Mouse (Mus musculus) kidney, embryonic 14.5 days (tissue): ENCODE data around the gene Urb2. TPM values are rescaled to one million over a fixed set of nuclear protein-coding genes. Genes with fewer than 3 reads are reported as not detected.
"Not testable (repeated sequence)": the region's sequence is repeated elsewhere in the genome, so short reads cannot be mapped to it uniquely, and the experiment has no call there.

ENCODE experiments used
- ATAC-seq: fragments of 200-750 bp; cut with Nextera tagmentation; 2 replicates; pipeline ENCODE4 v1.8.0; 2017; ENCODE audit warnings: moderate number of reproducible peaks, mild to moderate bottlenecking, moderate TSS enrichment, moderate library complexity; ENCODE audit not compliant: low FRiP score, low TSS enrichment
- H3K27ac ChIP-seq: fragments of 300-500 bp; sonication (generic); 2 replicates; pipeline ENCODE4 v1.5.1; 2014; ENCODE audit warnings: low read depth, mild to moderate bottlenecking, low read length, moderate library complexity, mixed read lengths
- H3K27me3 ChIP-seq: fragments of 300-500 bp; sonication (generic); 2 replicates; pipeline ENCODE4 v1.6.1; 2014; ENCODE audit warnings: mild to moderate bottlenecking, low read length; ENCODE audit not compliant: control insufficient read depth, insufficient read depth
- H3K36me3 ChIP-seq: fragments of 300-500 bp; sonication (generic); 2 replicates; pipeline ENCODE4 v1.6.1; 2014; ENCODE audit warnings: low read length, mixed read lengths; ENCODE audit not compliant: control insufficient read depth, insufficient read depth
- H3K4me1 ChIP-seq: fragments of 300-500 bp; sonication (generic); 2 replicates; pipeline ENCODE4 v1.6.1; 2014; ENCODE audit warnings: low read length, mixed read lengths; ENCODE audit not compliant: control insufficient read depth, insufficient read depth
- H3K4me2 ChIP-seq: fragments of 300-500 bp; sonication (generic); replicated peaks from 2 replicates; pipeline ENCODE4 v1.6.1; 2014; ENCODE audit warnings: low read depth, mild to moderate bottlenecking, low read length
- H3K4me3 ChIP-seq: fragments of 300-500 bp; sonication (generic); 2 replicates; pipeline ENCODE4 v1.5.1; 2014; ENCODE audit warnings: mild to moderate bottlenecking, low read length
- H3K9ac ChIP-seq: fragments of 300-500 bp; sonication (generic); 2 replicates; pipeline ENCODE4 v1.6.1; 2014; ENCODE audit warnings: low read depth, mild to moderate bottlenecking, low read length, moderate library complexity
- H3K9me3 ChIP-seq: fragments of 300-500 bp; sonication (generic); 2 replicates; pipeline ENCODE4 v1.6.1; 2016; ENCODE audit warnings: low read length; ENCODE audit not compliant: control insufficient read depth
- WGBS: fragments of 180-500 bp; shearing (Covaris S2); extraction: QIAGEN DNeasy Blood & Tissue Kit; methylation state at CpG from one replicate; pipeline ENCODE4 v1.1.7; 2014; 5-methylcytosine and 5-hydroxymethylcytosine counted together
- polyA plus RNA-seq: library from polyadenylated mRNA; unstranded; fragments of >200 nt; fragmentation: Nextera tagmentation; extraction: Ambion mirVana; gene quantifications from 2 replicates; pipeline ENCODE4 v1.2.1, GENCODE M21; 2014

Gene Urb2
- polyA plus RNA-seq, 1 experiment from 2014 or later, result 10.2 TPM

- peaks cover 67% of the 10 kb centered on the region for H3K36me3 ChIP-seq
- no peaks in the 10 kb centered on the region for H3K4me1 ChIP-seq
- no peaks in the 10 kb centered on the region for H3K9me3 ChIP-seq
- H3K4me2 ChIP-seq, result no peak overlapping the region
- no peak overlapping the region for H3K27ac ChIP-seq
- H3K9ac ChIP-seq, result no peak overlapping the region
- H3K27me3 ChIP-seq, result no peaks in the 10 kb centered on the region
- no peak overlapping the region for H3K4me3 ChIP-seq
- 57% methylated on average over 6 of the region's 6 CpGs for WGBS
- ATAC-seq, result no peak
Observed at GRCm38 (mm10) chr8:124007829-124008228, 13.5 kb upstream of the Urb2 start.

GRCm38 (mm10) chr8:124011580-124011979 lies 9.7 kb upstream of the Urb2 start:
- Histone ChIP-seq H3K4me3 (no peak overlapping the region), H3K27me3 (no peaks in the 10 kb centered on the region), H3K9me3 (no peaks in the 10 kb centered on the region), H3K27ac (no peak overlapping the region), H3K4me1 (no peaks in the 10 kb centered on the region), H3K9ac (no peak overlapping the region), H3K4me2 (no peak overlapping the region), H3K36me3 (peaks cover 31% of the 10 kb centered on the region)
- 84% methylated on average over 3 of the region's 3 CpGs for WGBS
- ATAC-seq, result no peak

GRCm38 (mm10) chr8:124011989-124012586 lies 9.2 kb upstream of the Urb2 start:
- no peak overlapping the region for H3K4me2 ChIP-seq
- H3K9me3 ChIP-seq, result no peaks in the 10 kb centered on the region
- no peaks in the 10 kb centered on the region for H3K27me3 ChIP-seq
- H3K4me3 ChIP-seq, result no peak overlapping the region
- no peaks in the 10 kb centered on the region for H3K4me1 ChIP-seq
- WGBS, result 98% methylated on average over 3 of the region's 3 CpGs
- peaks cover 26% of the 10 kb centered on the region for H3K36me3 ChIP-seq
- no peak overlapping the region for H3K9ac ChIP-seq
- H3K27ac ChIP-seq, result no peak overlapping the region
- no peak for ATAC-seq

- not testable (repeated sequence) for H3K9me3 ChIP-seq, H3K27me3 ChIP-seq, H3K9ac ChIP-seq, H3K4me3 ChIP-seq, ATAC-seq, H3K27ac ChIP-seq, H3K4me1 ChIP-seq, H3K36me3 ChIP-seq, H3K4me2 ChIP-seq
- 92% methylated on average over 7 of the region's 7 CpGs for WGBS
Observed at GRCm38 (mm10) chr8:124014299-124014698, 7.0 kb upstream of the Urb2 start.

- H3K27ac ChIP-seq, result no peak overlapping the region
Observed at GRCm38 (mm10) chr8:124014751-124015150, 6.6 kb upstream of the Urb2 start.

GRCm38 (mm10) chr8:124019782-124020181 lies 1.5 kb upstream of the Urb2 start:
- Histone ChIP-seq H3K27ac (no peak overlapping the region), H3K4me3 (peak overlapping the region; percentile 73)
- 0 out of 2 replicates have a peak, but pooled peaks have one; percentile 30 for ATAC-seq

More at GRCm38 (mm10) chr8:124014751-124015150, 6.6 kb upstream of the Urb2 start:
- Histone ChIP-seq H3K36me3 (no peaks in the 10 kb centered on the region), H3K4me3 (no peak overlapping the region), H3K9ac (no peak overlapping the region), H3K4me1 (peaks cover 5% of the 10 kb centered on the region), H3K27me3 (no peaks in the 10 kb centered on the region), H3K9me3 (no peaks in the 10 kb centered on the region), H3K4me2 (no peak overlapping the region)
- ATAC-seq, result no peak
- WGBS, result 78% methylated on average over 3 of the region's 3 CpGs

GRCm38 (mm10) chr8:124020439-124021236 lies 670 bp upstream of the Urb2 start:
- WGBS, result 1% methylated on average over 50 of the region's 87 CpGs
- no peaks in the 10 kb centered on the region for H3K9me3 ChIP-seq
- no peaks in the 10 kb centered on the region for H3K27me3 ChIP-seq
- peaks cover 15% of the 10 kb centered on the region for H3K36me3 ChIP-seq
- H3K4me3 ChIP-seq, result peak overlapping the region; percentile 73
- peak overlapping the region; percentile 84 for H3K27ac ChIP-seq
- H3K9ac ChIP-seq, result peak overlapping the region; percentile 93
- H3K4me2 ChIP-seq, result peak overlapping the region; percentile 67
- H3K4me1 ChIP-seq, result peaks cover 14% of the 10 kb centered on the region
- peak; percentile 87 for ATAC-seq

More at GRCm38 (mm10) chr8:124019782-124020181, 1.5 kb upstream of the Urb2 start:
- no peaks in the 10 kb centered on the region for H3K9me3 ChIP-seq
- peaks cover 14% of the 10 kb centered on the region for H3K4me1 ChIP-seq
- no peaks in the 10 kb centered on the region for H3K27me3 ChIP-seq
- peak overlapping the region; percentile 67 for H3K4me2 ChIP-seq
- WGBS, result 29% methylated on average over 13 of the region's 13 CpGs
- H3K9ac ChIP-seq, result peak overlapping the region; percentile 93; the same call in 1 of the 2 replicates
- H3K36me3 ChIP-seq, result peaks cover 10% of the 10 kb centered on the region

GRCm38 (mm10) chr8:124026265-124026664 lies 5.0 kb downstream of the Urb2 start:
- ATAC-seq, H3K4me1 ChIP-seq, H3K4me2 ChIP-seq, H3K4me3 ChIP-seq, H3K27ac ChIP-seq, H3K9me3 ChIP-seq, H3K27me3 ChIP-seq, H3K9ac ChIP-seq: not testable (repeated sequence)
- WGBS, result 87% methylated on average over 2 of the region's 2 CpGs
- peaks cover 66% of the 10 kb centered on the region for H3K36me3 ChIP-seq

- Histone ChIP-seq H3K27me3 (no peaks in the 10 kb centered on the region), H3K4me3 (no peak overlapping the region), H3K36me3 (peaks cover 74% of the 10 kb centered on the region), H3K9me3 (no peaks in the 10 kb centered on the region), H3K9ac (no peak overlapping the region), H3K4me1 (no peaks in the 10 kb centered on the region), H3K4me2 (no peak overlapping the region), H3K27ac (no peak overlapping the region)
- WGBS, result 90% methylated on average over 6 of the region's 6 CpGs
- no peak for ATAC-seq
Observed at GRCm38 (mm10) chr8:124027831-124028230, 6.5 kb downstream of the Urb2 start.
